Mouse (Mus musculus) hematopoietic stem cell, adult 5-6 weeks (primary cell): ENCODE measurements at regions not wholly inside any gene's neighbourhood (a gene's known extent, or its start where the extent isn't known, plus 50 kb on each side); places are given as distances from the start of the nearest gene placed in this dataset.

Experiments
- ATAC-seq, 2 experiments: fragments of 125-278 bp in 1 of 2; replicated peaks in 1 of 2; 2 replicates each; pipeline ENCODE4 v1.8.0; 2016 to 2017; ENCODE audit warnings: inconsistent platforms in 2 of 2, mild to moderate bottlenecking in 2 of 2, moderate number of reproducible peaks in 2 of 2, low read depth in 1 of 2, moderate TSS enrichment in 1 of 2; ENCODE audit not compliant: low FRiP score in 2 of 2, poor library complexity in 2 of 2, severe bottlenecking in 2 of 2, insufficient read depth in 1 of 2, low TSS enrichment in 1 of 2

GRCm38 (mm10) chr17:88212121-88212520, 147.0 kb upstream of the Fbxo11 start:
- ATAC-seq, result no peak

DNA sequence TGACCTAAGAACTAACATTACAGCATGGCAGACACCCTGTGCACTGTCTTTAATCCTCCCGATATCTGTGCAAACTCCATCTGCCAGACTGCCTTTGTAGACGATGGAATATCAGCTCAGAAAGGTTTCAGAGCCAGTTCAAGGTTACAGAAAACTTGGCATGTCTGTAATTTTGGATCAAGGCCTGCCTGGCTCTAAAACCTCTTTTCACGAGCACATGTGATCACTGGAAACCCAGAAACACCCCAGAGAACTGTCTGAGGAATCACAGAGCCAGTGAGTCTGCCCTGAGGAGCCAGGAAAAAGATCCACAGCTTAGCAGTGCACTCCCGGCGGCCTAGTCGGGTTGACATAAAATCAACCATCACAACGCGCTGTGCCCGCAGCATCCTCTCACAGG, 149.7 kb upstream of the Fbxo11 start:
- no peak for ATAC-seq

GRCm38 (mm10) chr17:88222379-88222955, 157.4 kb upstream of the Fbxo11 start:
- ATAC-seq, result no peak

DNA sequence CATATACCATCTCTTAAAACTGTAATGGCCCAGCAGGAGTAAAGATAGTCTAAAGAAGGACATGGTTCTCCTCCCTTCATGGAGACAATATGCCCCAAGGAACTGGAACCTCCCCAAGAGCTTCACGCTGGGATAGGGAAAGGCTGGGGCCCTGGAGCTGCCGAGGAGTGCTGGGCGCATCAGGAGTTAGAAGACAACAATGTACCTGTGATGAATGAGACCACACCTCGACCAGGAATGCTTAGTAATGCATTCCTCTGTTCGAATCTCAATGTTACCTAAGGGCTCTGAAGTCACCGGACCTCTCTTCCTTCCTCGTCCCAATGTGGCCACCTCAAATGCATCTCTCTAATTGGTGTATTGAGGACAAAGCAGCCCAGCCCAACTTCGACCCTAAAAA, 175.4 kb upstream of the Fbxo11 start:
- no peak for ATAC-seq

GRCm38 (mm10) chr17:88248625-88249024, 183.5 kb upstream of the Fbxo11 start:
- no peak for ATAC-seq

DNA sequence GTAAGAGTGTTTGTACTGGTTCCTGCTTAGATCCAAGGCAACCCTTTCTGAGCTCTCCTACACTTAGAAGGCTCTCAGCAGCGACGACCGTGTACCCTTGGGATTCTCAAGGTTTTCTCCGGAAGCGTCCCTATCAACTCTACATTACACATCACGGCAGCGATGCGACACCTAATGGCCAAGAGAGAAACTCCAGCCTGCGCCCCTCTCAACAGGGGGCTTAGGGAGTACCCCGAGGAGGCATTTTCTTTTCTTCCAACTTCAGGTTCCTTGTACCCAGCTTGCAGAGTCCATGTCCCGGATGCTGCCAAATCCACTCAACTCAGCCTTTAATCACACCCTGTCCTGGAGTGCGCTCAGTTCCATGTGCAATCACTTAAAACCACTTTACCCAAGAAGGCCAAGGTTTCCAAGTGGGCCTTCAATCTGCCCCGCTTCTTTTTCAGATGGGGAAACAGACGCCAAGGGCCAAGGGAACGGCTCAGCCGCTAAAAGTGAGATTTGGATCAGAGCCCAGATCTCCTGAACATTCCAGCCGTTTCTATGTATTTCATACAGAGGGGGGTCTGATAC, 186.9 kb upstream of the Fbxo11 start:
- peak; percentile 57 to 64 for ATAC-seq

DNA sequence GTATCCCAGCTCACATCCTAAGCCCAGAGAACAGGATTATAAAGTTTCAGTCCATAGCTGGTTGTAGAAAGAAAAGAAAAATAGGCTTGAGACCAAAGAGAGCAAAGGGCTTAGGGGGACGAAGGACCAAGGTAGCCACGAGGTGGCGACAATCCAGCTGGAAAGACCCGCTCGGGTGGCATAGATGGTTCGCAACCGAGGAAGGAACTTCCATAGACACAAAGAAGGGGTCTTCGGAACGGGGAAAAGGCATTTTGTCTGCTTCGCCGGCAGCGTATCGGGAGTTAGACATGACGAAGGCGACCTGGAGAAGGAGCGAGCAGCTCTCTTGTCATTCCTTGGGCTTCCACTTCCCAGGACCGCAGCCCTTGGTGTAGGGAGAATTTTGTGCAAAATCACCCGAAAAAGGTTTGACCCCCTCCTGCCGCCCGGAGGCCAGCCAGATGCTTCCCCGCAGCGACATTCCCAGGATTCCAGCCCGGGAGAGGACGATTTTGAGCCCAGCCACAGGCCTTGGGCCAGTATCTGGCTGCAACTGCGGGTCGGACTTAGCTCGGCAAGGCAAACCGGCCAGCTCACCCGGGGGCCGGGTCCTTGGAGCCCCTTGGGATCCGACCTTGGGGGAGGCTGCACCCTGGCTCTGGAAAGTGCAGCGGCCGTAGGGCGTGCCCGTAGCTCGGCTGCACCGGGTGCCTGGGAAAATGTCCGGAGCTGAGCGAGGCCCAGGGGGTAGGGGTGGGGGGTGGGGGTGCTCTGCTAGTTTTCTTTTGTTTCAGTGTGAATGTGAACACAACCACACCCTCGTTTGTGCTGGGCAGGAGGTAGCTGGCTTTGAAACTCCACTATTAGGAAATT, 184.5 kb upstream of the Foxn2 start:
- ATAC-seq, result peak; percentile 66 to 70; a peak in 3 of 4 replicates

GRCm38 (mm10) chr17:88256599-88257544, 183.6 kb upstream of the Foxn2 start:
- peak; percentile 44 to 56; a peak in 3 of 4 replicates for ATAC-seq

DNA sequence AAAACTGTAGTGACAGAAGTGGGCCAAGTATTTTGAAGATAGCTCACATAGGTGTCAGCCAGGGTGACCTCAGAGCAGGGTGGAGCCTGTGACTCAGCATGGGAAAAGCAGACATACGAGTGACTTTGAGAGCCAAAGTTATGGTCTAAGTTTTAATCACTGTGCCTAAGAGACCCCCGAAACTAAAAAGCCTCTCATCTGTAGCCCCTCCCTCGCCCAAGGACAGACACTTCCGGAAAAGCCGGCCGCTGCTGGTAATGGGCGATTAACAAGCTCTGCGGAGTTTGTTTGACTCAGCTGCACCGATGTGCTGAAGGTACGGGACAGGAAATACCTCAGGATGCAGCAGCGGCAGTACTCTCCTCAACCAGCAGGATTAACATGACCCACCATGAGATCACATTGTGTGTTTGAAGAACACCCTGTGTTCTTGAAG, 182.1 kb upstream of the Foxn2 start:
- ATAC-seq, result peak; percentile 43 to 68

DNA sequence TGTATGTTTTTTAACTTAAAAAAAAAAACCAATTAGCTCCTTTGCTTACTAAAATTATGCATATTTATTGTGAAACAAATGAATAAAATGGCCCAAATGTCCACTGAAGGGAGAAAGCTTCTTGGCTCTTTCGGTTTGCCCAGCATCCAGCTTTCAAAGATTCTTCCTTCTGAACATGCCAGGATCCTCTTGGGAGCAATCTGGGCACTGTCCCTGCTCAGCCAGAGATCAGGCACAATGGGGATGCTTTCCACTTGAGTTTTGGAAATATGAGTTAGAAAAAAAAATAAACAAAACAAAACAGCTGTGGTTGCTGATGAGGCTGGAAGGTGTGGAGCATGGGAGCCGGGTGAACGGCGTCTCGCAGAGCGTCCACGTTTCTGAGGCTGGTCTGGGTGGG, 180.3 kb upstream of the Foxn2 start:
- ATAC-seq, result no peak

DNA sequence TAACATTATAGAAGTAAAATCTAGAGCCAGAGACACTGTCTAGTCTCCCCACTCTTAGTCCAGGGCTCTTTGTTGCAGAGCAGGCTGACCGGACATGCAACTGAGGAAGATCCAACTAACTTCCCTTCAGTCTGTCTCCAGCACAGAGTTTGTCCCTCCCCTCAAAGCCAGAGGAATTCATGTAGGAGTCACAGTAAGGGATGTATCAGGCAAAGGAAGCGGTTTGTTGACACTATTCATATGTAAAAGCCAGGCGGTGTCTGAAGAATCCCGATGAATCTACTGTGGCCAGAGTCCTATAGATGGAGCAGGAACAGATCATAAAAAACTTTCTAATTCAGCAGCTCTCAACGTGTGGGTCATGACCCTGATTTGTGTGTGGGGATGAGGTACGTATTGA, 179.7 kb upstream of the Foxn2 start:
- no peak for ATAC-seq

GRCm38 (mm10) chr17:88261556-88261955, 179.0 kb upstream of the Foxn2 start:
- no peak for ATAC-seq

DNA sequence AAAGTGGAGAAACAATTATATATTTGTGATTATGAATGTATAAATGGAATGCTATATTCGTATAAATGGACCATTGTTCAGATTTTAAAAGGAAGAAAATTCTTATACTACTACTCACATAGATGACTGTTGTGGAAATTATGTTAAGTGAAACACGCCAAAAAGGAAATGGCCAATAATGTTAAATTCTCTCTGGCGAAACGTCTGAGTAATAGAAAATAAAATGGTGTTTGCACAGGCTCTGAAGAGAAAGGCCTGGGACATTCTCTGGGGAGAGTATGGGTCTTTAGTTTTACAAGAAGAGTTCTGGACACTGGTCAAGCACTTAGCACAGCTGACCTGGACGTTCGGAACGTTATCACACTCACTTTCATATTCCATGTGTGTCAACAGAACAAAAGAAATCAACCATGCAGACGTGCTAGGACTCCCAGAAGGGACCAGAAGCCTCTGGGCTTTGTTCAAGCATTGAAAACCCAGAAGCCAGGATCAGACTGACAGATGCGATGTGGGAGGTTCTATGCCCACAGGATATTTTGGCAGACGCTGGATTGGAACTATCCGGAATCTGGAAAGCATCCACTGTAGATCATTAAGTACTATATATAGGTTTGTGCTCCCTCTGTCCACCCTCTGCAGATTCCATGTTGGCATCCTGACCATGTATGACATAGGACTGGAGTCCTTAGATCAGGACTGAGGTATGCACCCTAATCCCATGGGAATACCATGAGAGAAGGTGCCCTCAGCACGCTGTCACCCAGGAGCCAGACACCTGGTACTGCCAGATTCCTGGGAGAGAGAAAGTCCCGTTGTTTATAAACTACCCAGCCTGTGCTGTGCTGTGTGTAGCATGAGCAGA, 178.0 kb upstream of the Foxn2 start:
- ATAC-seq, result no peak

GRCm38 (mm10) chr17:88265291-88265690, 175.2 kb upstream of the Foxn2 start:
- ATAC-seq, result no peak

DNA sequence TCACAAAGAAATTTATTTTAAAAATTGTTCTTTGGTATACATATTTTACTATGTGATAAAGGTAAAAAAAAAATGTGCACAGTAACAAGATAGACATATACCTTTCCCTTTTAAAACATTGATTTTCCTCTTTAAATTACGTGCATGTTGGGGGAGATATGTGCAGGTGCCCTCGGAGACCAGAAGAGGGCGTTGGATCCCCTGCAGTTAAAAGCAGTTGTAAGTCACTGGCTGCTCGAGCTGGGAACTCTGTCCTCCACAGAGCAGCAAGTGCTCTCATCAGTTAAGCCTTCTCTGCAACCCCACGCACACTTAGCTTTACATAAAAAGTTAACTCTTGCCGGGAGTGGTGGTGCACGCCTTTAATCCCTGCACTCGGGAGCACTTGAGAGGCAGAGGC, 172.3 kb upstream of the Foxn2 start:
- no peak for ATAC-seq

GRCm38 (mm10) chr17:88268802-88269201, 171.7 kb upstream of the Foxn2 start:
- ATAC-seq, result no peak

DNA sequence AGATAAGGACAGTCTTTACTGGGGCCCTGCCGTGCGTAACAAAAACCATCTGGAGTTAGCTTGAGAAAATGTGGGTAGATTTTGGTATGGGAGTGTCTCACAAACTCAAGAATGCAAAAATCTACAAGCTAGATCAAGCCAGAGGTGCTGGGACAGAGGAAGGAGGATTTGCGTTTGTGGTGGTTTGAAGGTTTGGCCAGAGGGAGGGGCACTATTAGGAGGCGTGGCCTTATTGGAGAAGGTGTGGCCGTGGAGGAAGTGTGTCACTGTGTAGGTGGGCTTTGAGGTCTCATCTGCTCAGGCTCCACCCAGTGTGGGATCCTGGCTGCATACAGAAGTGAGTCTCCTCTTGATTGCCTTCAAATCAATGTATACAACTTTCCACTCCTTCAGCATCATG, 169.6 kb upstream of the Foxn2 start:
- ATAC-seq, result no peak
